Mouse (Mus musculus): ENCODE data around the gene Notch3.
"Not testable (repeated sequence)": the region's sequence is repeated elsewhere in the genome, so short reads cannot be mapped to it uniquely, and the experiment has no call there.

Notch3 gene

DNA sequence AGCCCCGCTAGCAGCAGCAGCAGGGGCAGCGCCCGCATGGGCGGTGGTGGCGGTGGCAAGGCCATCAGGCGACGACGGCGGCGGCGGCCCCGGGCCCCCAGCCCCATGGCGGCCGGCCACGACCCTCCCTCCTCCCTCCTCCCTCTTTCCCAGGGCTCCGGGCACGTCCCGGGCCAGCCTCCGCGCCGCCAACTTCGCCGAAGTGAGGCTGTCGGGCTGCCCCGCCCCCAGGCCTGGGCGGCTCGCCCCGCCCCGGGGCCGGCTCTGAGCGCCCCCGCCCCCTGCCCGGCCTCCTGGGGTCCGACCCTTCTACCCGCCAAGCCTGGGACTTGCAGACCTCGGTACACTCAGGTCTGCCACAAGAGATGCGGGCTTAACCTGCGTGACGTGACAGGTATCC, at the start of gene Notch3:
TSS of gene Notch3 (minus strand) at position 166 of the 400 bp plus-strand sequence.
- peak; percentile 77 for DNase-seq

DNA sequence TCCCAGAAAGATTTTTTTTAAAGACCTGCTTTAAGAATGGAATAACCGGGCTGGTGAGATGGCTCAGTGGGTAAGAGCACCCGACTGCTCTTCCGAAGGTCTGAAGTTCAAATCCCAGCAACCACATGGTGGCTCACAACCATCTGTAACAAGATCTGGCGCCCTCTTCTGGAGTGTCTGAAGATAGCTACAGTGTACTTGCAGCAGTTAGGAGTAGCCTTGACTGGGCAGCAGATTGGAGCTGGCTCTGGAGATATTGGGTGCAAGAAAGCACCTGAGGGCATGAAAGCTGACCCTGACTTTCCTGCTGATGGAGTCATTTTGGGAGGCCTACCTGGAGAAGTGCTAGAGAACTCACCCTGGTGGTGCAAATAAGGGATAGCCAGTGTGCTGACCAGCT, 48.9 kb upstream of the Notch3 start:
- DNase-seq, result peak; percentile 21

DNA sequence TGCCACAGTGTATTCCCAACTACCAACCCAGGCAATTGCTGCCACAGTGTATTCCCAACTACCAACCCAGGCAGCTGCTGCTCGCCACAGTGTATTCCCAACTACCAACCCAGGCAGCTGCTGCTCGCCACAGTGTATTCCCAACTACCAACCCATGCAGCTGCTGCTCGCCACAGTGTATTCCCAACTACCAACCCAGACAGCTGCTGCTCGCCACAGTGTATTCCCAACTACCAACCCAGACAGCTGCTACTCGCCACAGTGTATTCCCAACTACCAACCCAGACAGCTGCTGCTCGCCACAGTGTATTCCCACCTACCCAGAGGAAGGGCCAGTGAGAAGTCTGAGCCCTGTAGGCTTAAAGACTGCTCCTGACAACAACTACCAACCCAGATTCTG, 44.9 kb upstream of the Notch3 start:
- not testable (repeated sequence) for DNase-seq

DNA sequence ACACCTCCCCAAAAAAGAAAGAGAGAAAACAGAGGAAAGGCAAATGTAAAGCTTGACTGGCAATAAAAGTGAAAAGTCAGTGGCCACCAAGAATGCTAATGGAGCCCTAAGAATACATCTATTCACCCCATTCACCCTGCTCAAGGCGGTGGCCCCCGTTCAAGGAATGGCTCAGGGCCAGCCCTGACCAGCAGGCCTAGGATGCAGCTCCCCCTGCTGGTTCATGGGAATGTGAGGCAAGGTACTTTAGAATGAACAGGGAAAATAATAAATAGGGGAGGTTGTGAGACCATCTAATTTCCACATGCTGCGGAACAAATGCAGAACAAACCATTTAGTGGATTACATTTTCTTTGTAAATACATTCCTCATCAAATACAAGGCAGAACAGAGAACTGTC, 43.1 kb upstream of the Notch3 start:
- peak; percentile 60 for DNase-seq

DNA sequence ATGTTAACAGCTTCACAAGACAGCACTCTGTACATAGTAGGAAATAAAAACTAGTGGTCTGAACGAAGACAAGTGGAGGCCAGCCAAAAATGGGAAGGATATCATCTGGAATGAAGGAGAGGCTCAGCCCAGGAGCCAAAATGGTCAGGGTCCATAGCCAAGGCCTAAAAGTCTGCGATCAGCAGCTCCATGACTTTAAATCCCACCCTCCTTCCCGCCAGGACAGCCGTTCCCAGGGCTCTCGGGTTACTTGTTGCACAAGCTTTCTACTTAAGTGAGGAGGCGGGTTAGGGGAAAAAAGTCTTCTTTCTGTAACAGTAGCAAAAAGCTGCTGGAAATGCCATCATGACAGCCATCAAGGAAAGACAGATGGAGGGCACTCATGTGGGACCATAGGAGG, 42.5 kb upstream of the Notch3 start:
- DNase-seq, result no peak

DNA sequence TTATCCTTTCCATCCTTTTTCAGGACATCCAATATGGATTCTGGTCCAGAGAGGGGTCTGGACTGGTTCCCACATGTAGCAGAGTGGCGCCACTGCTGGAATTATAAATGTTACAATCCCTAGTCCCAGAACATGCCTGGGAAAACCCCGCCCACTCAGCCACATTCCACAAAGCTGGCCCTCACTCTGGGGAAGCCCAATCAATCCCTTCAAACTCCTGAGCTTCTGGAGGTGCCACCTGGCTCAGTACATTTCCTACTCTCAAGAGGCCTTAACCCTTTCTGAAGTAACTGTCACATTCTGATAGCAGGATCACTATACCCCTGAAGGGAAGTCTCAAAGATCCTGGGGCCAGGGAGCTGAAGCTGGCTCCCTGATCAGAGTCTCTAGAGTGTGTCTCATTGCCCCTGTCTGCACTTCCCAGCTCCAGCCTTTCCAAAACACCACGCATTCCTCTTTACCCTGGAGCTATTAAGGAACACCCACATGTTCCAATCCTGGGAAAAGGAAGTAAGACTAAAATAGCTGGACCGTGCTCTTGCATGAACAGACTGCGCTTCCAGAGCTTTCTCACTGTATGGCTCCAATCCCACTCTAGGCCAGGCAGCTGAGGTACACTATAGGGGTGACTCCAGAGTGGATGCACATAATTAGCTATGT, 41.1 kb upstream of the Notch3 start:
- no peak for DNase-seq

DNA sequence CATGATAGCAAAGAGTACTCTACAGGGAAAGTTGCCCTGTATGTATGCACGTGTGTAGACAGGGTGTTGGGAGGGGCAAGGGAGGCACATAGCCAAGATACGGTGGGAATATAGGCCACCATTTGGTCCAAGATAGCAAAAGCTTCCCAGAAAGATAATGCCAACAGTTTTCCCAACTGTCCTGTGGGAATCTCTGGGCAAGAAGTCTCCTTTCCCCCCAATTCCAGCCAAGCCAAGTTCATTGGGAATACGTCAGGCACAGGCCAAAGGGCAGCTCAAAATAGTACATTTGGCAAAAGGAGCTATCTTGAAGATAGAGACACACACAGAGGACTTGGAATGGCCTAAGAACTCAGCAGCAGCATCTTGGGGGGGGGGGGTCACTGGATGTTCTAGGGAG, 38.7 kb upstream of the Notch3 start:
- no peak for DNase-seq

DNA sequence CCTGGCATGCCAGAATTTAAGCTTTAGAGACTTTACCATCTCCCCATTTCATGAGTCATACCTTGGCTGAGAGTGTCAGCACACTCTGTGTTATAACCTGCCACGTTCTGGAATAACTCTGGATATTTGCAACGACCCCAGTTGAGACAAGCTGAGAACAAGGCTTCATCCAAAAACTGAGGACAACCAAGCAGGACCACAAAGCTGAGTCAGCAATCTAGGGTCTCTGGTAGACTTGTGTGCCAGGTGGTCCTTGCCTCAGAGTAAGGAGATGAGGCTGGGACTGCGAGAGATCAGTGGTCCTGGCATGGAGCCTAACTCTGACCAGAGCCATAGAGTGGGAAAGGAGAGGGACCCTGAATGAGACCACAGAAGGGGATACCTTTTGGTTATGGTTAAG, 36.3 kb upstream of the Notch3 start:
- no peak for DNase-seq

DNA sequence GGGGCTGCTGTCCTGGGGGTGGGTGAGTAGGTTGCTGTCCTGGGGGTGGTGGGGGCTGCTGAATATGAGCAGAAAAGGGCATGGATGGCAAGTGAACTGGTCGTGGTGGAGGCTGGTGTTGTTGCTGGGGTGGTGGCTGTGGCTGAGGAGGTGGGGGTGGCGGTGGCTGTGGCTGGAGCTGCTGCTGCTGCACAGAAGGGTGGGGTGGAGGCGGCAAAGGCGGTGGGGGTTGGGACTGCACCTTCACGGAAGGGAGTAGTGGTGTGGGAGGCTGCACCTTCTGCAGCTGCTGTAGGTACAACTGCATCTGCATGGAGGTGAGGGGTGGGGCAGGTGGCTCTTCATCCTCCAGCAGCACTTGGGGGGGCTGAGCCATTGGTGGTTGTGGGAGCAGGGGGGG, 34.4 kb upstream of the Notch3 start:
- peak; percentile 63 for DNase-seq

DNA sequence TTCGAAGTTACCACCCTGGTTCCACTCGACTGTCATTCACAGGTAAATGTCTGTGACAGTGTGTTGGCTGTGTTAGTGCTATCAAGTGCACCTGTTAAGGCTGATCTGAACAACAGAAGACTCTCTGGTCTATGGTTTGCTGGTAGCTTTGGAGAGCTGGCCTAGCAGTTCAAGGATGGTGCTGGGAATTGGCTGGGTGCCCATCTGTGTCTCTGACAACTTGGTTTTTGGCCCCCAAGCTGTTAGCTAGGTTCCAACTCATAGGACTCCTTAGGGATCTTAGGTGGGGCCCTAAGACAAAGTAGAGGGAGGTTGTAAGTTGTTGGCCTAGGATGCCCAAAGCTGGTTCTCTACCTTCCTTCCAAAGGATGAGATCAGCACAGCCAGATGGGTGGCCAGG, 33.1 kb upstream of the Notch3 start:
- DNase-seq, result no peak

DNA sequence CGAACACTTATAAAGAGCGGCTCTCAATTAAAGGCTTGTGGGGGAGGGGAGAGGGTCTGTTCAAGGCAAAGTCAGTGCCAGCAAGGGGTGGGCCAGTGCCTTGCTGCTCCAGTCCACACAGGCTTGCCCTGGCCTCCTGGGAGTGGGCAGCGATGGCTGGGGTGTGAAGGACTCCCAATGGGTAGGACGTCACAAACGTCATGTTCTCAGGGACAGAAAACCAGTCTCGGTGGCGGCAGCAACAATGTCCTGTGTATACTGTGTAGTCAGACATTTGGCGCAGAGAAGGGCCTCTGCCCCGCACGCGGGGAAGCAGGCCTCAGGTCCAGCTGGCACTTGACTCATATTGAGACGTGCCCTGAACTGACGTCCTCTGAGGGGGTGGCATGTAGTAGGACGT, 30.5 kb upstream of the Notch3 start:
- no peak for DNase-seq

DNA sequence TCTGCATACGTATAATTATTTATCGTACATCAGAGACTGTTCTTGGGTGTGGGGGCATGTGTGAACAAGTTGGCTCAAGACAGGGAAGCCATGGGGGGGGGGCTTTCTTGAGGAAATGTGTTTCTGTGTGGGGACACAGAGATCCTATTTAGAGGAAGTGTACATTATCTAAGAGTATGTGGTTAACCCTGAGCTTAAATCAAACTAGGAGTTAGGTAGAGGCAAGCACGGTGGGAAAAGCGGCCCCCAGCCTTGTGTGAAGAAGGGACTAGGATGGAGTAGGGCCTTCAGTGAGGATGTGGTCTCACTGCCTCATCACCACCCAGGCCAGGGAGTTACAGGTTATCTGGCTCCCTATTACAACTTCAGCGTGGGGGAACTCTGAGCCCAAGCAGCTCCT, 29.1 kb upstream of the Notch3 start:
- DNase-seq, result no peak

DNA sequence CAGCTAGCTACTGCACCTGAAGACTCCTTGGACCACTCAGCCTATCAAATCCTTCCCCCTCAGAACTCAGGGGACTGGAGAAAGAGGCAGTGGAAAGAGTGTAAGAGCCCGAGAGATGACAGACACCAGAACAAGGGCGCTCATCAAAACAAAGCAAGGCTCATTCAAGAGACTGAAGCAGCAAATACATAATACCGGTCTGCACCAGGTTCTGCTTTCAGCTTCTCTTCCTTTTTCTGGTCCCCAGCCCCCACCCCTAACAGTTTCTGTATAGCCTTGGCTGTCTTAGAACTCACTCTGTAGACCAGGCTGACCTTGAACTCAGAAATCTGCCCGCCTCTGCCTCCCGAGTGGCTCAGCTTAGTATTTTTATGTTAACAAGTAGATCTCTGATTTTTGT, 26.4 kb upstream of the Notch3 start:
- no peak for DNase-seq

DNA sequence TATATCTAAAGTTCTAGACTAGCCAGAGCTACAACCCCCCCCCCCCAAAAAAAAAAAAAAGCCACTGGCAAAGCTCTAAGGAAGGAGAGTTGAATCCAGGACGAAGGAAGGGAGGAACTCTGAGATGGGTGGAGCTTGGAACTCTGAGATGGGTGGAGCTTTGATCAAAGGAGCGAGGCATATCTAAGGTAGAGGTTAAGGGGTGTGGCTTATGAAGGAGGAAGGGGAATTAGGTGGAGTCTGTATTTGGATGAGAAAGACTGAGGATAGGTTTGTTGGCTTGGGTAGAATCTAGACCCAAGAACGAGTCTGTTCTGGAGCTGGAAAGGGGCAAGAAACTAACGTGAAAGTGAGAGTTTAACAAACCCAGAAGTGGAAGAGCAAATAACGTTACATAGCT, 23.2 kb upstream of the Notch3 start:
- no peak for DNase-seq

DNA sequence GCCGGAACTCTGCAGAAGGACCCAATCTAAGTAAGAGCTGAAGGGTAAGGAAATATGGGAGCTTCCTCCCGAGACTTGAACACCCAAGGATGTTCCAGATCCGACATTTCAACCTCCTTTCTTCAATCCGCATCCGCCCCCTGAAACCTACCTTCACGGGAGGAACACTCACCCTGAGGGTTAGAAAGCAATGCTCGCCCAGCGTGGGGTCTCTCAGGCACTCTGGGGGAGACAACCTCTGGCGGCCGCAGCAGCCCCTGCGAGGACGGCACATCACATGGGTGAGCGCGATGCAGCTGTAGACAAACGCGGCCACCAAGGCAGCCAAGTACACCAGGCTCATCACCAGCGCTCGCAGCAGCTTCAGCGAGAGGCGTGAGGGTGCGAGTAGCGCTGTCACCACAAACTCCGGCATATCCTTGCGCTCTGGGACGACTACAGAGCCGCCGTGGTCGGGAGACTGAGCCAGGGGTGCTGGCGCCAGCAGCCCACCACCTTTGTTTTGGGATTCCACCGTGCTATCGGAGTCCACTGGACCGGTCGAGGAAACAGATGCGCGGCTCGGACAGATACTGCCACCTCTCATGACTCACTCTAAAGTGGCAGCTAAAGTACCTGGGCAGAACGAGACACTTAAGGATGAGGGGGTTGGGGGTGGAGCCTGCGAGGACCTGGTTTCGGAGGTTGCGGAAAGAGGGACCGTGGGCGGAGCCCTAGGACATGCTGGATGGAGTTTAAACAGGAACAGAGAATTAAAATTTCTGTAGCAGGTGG, 22.4 kb upstream of the Notch3 start, which contains the start of gene Ephx3:
TSS of gene Ephx3 (minus strand) at position 687 of the 774 bp plus-strand sequence.
- DNase-seq, result peak; percentile 33

DNA sequence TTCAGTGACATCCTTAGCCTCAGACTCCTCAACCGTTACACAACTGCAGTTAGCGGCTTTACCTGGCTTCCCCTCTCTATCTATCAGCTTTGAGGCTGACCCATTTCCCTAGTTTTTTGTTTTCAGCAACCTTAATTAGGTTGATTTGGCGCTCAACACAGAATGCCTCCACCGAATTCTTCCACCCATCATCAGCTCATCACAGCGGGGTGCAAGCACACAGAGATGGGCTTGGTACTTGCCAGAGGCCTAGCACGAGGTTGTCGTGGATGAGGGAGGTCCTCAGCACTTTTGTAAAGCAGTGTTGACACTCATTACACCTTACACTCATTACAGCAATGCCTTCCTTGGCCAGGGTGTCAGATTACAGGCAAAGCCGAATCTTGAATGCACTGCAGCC, 16.4 kb upstream of the Notch3 start:
- no peak for DNase-seq

DNA sequence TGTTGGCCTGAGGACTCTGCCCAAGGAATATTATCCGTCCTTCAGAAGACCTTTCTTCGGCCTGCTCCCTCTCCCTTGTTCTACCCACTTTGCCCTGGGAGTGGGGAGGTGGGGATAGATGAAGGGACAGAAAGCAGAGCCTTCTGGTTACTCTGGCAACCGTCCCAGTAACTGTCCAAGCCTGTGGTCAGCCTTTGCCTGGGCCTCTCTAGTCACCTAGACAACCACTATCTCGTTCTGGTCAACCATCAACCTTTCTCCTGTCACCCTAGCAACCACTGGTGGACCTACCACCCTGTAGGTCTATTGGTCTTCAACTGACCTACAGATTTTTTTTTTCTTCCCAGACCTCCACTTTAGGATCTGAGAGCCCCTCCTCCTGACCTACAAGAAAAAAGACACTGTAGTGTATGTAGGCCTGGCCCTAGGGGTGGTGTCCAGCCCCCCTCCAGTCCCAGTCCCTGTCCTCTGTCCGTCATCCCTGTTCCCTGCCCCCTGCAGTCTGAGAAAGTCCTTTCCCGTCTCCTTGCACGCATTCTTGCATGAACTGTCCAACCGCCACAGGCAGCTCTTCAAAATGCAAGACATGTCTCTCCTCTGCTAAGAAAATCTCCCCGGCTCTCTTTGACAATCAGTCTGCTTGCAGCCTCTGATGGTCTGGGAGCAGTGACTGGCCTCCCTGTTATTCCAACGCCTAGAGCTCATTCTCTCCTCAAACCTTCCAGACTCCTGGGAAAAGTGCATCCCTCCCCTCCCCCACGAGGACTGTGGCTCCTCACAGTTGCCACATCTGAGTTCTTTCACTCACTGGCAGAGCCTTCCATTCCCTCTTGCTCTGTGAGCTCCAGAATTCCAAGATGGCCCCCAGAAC, 13.2 kb upstream of the Notch3 start:
- DNase-seq, result no peak

DNA sequence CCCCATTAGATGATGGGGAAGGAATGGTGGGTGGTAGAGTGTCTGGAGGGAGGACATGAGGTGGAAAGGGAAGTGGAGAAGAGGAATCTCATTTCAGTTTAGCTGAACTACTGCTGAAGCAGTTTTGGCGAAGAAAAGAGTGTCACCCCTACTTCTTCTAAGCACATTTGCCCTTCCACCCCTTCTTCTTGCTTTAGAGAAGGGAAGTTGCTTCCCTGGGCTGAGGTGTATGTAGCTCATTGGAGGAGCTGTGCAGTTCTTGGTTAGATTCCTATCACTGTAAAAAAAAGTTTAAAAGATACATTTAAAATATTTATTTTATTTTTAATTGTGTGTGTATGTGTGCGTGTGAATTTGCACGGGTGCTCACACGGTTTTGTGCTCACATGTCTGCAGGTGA, 10.3 kb upstream of the Notch3 start:
- no peak for DNase-seq

DNA sequence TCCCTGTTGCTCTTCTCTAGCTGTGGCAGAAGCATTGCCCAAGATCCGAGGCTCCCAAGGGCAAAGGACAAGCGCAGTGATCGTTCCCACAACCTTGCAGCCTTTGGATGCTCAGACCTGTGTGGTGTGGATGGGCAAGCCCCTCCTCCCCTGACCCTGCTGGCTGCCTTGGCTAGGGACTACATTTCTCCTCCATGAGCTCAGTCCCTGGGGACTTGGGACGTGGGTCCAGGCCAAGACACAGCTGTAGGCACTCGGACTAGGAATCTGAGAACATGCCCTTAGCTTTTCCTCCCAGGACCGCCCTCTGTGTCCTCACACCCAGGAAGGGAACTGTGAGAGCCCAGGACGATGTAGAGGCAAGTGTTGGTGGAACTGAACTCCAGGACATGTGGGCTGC, 6.5 kb upstream of the Notch3 start:
- no peak for DNase-seq

DNA sequence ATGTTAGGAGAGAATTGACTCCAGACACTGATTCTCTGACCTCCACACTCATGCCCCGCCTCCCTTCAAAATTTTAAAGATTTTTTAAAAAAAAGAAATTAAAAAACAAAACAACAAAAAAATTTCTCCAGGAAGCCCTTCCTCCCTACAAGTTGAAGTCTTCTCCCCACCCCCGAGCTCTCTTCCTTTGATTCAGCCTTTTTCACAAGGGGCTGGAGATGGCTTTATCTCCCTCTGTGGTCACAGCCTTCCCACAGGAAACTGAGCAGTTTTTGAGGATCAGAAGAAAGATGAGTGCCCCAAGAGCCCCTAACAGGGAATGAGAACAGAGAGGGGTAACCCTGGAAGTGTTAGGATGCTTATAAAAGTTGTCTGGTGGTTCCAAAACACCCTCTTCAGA, 5.8 kb upstream of the Notch3 start:
- no peak for DNase-seq

DNA sequence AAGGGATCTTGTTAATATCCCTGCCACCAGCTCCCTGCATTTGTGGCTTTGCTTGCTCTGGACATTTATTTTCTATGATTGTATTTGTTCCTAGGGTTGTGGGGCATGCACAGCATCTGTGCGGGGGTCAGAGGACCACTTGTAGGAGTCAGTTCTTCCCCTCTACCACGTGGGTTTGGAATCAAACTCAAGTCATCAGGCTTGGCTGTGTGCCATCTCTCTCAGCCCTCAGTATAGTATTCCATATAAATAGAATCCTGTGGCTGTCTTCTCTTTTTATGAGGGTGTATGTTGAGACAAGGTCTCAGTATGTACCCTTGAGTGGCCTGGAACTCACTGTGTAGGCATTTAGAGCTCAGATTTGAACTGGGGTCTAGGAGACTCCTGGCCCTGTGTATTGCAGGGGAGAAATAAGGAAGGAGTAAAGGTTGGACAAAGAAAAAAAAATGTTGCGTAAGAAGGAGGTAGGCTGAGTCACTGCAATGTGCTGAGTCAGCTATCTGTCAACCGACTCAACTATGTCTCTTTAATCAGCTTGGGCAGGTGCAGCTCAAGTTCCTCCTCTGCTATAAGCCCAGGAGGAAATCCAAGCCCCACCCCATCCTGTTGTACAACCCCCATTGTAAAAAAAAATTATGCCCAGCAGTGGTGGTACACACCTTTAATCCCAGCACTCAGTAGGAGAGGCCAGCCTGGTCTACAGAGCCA, 3.0 kb upstream of the Notch3 start:
- DNase-seq, result peak; percentile 62

DNA sequence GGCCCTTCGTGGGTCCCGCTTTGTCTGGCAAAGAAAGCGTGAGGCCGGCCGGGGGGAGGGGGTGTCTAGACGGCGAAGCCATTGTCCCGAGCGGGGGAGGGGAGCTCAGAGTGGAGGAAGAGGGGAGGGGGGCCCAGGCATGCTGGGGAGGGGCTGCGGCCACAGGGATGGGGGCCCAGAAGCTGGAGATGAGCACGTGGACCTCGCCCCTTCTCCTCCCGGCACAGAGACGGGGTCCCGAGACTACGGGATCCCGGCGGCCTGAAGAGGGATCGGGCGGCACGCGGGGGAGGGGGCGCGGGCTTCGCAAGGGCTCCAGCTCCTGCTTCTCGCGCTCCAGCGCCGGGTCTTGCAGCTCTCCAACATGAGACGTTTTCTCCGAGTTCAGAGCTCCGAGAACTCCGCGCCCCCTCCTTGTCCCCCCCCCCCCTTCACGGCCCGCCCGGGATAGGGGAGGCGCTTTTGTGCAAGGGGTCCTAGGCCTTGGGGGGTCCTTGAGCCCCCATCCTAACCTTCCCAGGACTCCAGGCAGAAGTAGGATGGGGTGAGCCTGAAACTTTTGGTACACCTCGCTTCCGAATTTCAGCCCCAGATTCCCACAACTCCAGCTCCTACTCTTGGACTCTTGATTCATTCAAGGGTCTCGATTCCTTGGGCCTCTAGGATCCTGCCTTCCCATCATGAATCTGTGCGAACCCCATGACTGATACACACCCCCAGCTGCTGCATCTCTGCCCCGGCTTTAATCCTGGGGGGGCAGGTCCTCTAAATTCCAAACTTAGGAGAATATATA, 653 bp downstream of the Notch3 start:
- peak; percentile 84 for DNase-seq

Data from thymus, postnatal 25 days (tissue).